Mouse (Mus musculus) neural tube, postnatal 0 days (tissue): ENCODE results near the gene Rhox4g. TPM values are rescaled to one million over a fixed set of nuclear protein-coding genes. Genes with fewer than 3 reads are reported as not detected.

ENCODE experiments used
- polyA plus RNA-seq: library from polyadenylated mRNA; unstranded; fragments of >200 nt; fragmentation: Nextera tagmentation; extraction: Ambion mirVana; gene quantifications from 2 replicates; pipeline ENCODE4 v1.2.1, GENCODE M21; 2015

Gene Rhox4g
- polyA plus RNA-seq: not detected in 2 replicates

GRCm38 (mm10) chrX:37651227-37651626, at the start of gene Rhox4g:
Gene Rhox4g, minus strand, starts transcription at chrX:37651327.

GRCm38 (mm10) chrX:37673177-37673576, 22.1 kb upstream of the Rhox4g start, which contains the start of gene Rhox2h:
Gene Rhox2h, minus strand, starts transcription at chrX:37673277.

GRCm38 (mm10) chrX:37668664-37669063, 17.5 kb upstream of the Rhox4g start, which contains the start of gene Rhox3h:
Gene Rhox3h, minus strand, starts transcription at chrX:37668764.

GRCm38 (mm10) chrX:37643370-37643769, 7.8 kb downstream of the Rhox4g start, which contains the start of gene Rhox2g:
Gene Rhox2g, minus strand, starts transcription at chrX:37643470.

GRCm38 (mm10) chrX:37628512-37628911, 22.6 kb downstream of the Rhox4g start, which contains the start of gene Rhox3g:
Gene Rhox3g, minus strand, starts transcription at chrX:37628612.

GRCm38 (mm10) chrX:37607604-37608003, 43.5 kb downstream of the Rhox4g start, which contains the start of gene Rhox4f:
Gene Rhox4f, minus strand, starts transcription at chrX:37607704.

Other genes with a start within 250 kb of the Rhox4g start
- not detected in 2 replicates for gene Rhox2b, start 239.3 kb downstream of the Rhox4g start, polyA plus RNA-seq
- not detected in 2 replicates for gene Rhox4b, start 218.8 kb downstream of the Rhox4g start, polyA plus RNA-seq
- gene Rhox2c, start 197.6 kb downstream of the Rhox4g start, polyA plus RNA-seq: not detected in 2 replicates
- not detected in 2 replicates for gene Rhox3c, start 192.7 kb downstream of the Rhox4g start, polyA plus RNA-seq
- not detected in 2 replicates for gene Rhox4c, start 171.0 kb downstream of the Rhox4g start, polyA plus RNA-seq
- gene Rhox2d, start 157.9 kb downstream of the Rhox4g start, polyA plus RNA-seq: not detected in 2 replicates
- gene Rhox4d, start 137.0 kb downstream of the Rhox4g start, polyA plus RNA-seq: not detected in 2 replicates
- gene Rhox2e, start 120.9 kb downstream of the Rhox4g start, polyA plus RNA-seq: not detected in 2 replicates
- gene Rhox3e, start 109.3 kb downstream of the Rhox4g start, polyA plus RNA-seq: not detected in 2 replicates
- gene Rhox4e, start 93.9 kb downstream of the Rhox4g start, polyA plus RNA-seq: not detected in 2 replicates
- not detected in 2 replicates for gene Rhox2f, start 79.9 kb downstream of the Rhox4g start, polyA plus RNA-seq
- not detected in 2 replicates for gene Rhox3f, start 70.3 kb downstream of the Rhox4g start, polyA plus RNA-seq
- not detected in 2 replicates for gene Rhox4f, start 43.6 kb downstream of the Rhox4g start, polyA plus RNA-seq
- gene Rhox3g, start 22.7 kb downstream of the Rhox4g start, polyA plus RNA-seq: not detected in 2 replicates
- not detected in 2 replicates for gene Rhox2g, start 7.9 kb downstream of the Rhox4g start, polyA plus RNA-seq
- gene Rhox3h, start 17.4 kb upstream of the Rhox4g start, polyA plus RNA-seq: not detected in 2 replicates
- gene Rhox2h, start 21.9 kb upstream of the Rhox4g start, polyA plus RNA-seq: not detected in 2 replicates
- 0.35 and 0.75 TPM in 2 replicates for gene Rhox5, start 153.5 kb upstream of the Rhox4g start, polyA plus RNA-seq
- not detected in 2 replicates for gene Rhox6, start 175.6 kb upstream of the Rhox4g start, polyA plus RNA-seq
- not detected in 2 replicates for gene Rhox7a, start 180.4 kb upstream of the Rhox4g start, polyA plus RNA-seq
- not detected in 2 replicates for gene Rhox8, start 227.6 kb upstream of the Rhox4g start, polyA plus RNA-seq
- gene Rhox7b, start 245.9 kb upstream of the Rhox4g start, polyA plus RNA-seq: not detected in 2 replicates